Mouse (Mus musculus) liver, embryonic 14.5 days (tissue): ENCODE results near the gene Gbgt1.

Experiments used
- CTCF ChIP-seq: IDR thresholded peaks from 2 replicates; pipeline ENCODE4 v1.5.1; 2016; ENCODE audit warnings: antibody characterized with exemption, low read depth, control low read depth
- EP300 ChIP-seq: IDR thresholded peaks from 2 replicates; pipeline ENCODE4 v1.6.1; 2016; ENCODE audit warnings: antibody characterized with exemption, low read depth

DNA sequence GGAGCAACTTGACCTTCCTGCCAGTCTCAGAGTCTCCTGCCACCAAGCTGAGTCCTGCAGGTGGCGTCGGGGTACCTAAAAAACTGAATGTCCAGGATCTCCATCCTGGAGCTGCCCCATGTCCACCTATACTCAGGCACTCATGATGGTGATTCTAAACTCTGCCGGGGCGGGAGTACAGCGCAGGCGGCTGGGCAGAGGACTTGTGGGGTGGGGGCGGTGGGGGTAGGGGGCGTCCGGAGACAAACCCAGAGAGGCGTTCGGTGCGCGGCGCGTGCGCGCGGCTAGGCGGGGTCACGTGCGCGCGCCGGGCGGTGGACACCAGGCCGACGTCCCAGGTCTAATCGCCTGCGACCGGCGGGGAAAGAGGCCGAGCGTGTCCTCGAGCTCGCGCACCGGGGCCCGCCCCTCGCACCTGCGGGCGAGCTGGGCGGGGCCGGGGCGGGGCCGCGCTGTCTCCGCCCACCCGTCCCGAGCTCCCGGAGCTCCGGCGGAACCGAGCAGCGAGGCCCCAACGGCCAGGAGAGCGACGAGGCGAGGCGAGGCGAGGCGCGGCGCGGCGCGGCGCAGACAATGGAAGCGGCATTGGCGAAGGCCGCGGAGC is 16.2 kb downstream of the Gbgt1 start, which contains the start of gene Ralgds:
- TF ChIP-seq CTCF (no peak), EP300 (no peak)
